ENCODE assay signal across 9 mouse cellular contexts in genomic region chr13:42792279-42792678, GRCm38 (mm10).
DNase-seq lines count a peak whose midpoint lies in the region; ATAC-seq and TF ChIP-seq lines count a peak whose summit lies in the region.
"Had no signal": no experiment of that assay in that cellular context is flagged by ENCODE, and none has a peak within 500 bp of the region (broad histone marks: within the 10 kb centered on the region; RNA-seq: fewer than 3 reads in every experiment).

No protein-coding gene starts in this region.

- no peak overlapping the region for H3K27ac ChIP-seq in forebrain, embryonic 15.5 days (replicated peaks)
- no peak overlapping the region for H3K27ac ChIP-seq in forebrain, embryonic 10.5 days
- no peak overlapping the region for H3K27ac ChIP-seq in testis, adult 2 months (ENCODE audit: control insufficient read depth, insufficient read depth, low read depth, low read length)
- no peak overlapping the region for H3K27ac ChIP-seq in stomach, embryonic 15.5 days
- H3K27ac ChIP-seq: midbrain, embryonic 12.5 days had no signal

- TF ChIP-seq CTCF in testis, adult 2 months (IDR thresholded peaks at IDR 0.05; ENCODE audit: control insufficient read depth, insufficient read depth, insufficient replicate concordance, low read depth, low read length): peak; percentile 26; the same call in 1 of the 2 replicates

- 0 out of 2 replicates have a peak, but pooled peaks have one; percentile 48 for ATAC-seq in forebrain, embryonic 15.5 days (replicated peaks)
- ATAC-seq in stomach, embryonic 15.5 days (ENCODE audit: insufficient read depth, low FRiP score, low read depth): no peak

- 19% methylated on average over 8 of the region's 8 CpGs for WGBS in forebrain, embryonic 15.5 days
- WGBS in forebrain, embryonic 10.5 days: 29% methylated on average over 8 of the region's 8 CpGs
- WGBS in stomach, embryonic 15.5 days: 19% methylated on average over 8 of the region's 8 CpGs

- no peak overlapping the region for H3K4me2 ChIP-seq in forebrain, embryonic 15.5 days (replicated peaks)
- peak overlapping the region; percentile 23 for H3K4me2 ChIP-seq in stomach, embryonic 15.5 days
- H3K4me2 ChIP-seq: midbrain, embryonic 12.5 days had no signal

- no peaks in the 10 kb centered on the region for H3K36me3 ChIP-seq in forebrain, embryonic 15.5 days
- H3K36me3 ChIP-seq in forebrain, embryonic 10.5 days (replicated peaks): no peaks in the 10 kb centered on the region
- H3K36me3 ChIP-seq in testis, adult 2 months (ENCODE audit: control insufficient read depth, insufficient read depth, low read length): no peaks in the 10 kb centered on the region
- no peaks in the 10 kb centered on the region for H3K36me3 ChIP-seq in stomach, embryonic 15.5 days
- H3K36me3 ChIP-seq: midbrain, embryonic 12.5 days had no signal

- no peak overlapping the region for H3K4me3 ChIP-seq in forebrain, embryonic 15.5 days
- no peak overlapping the region for H3K4me3 ChIP-seq in forebrain, embryonic 10.5 days
- H3K4me3 ChIP-seq in testis, adult 2 months (ENCODE audit: control insufficient read depth, low read depth, low read length): no peak overlapping the region
- no peak overlapping the region for H3K4me3 ChIP-seq in stomach, embryonic 15.5 days (replicated peaks)
- H3K4me3 ChIP-seq: midbrain, embryonic 12.5 days had no signal

- no peaks in the 10 kb centered on the region for H3K27me3 ChIP-seq in forebrain, embryonic 15.5 days
- no peaks in the 10 kb centered on the region for H3K27me3 ChIP-seq in forebrain, embryonic 10.5 days (ENCODE audit: poor library complexity, severe bottlenecking)
- H3K27me3 ChIP-seq in testis, adult 2 months (ENCODE audit: control insufficient read depth, insufficient read depth, low read length): no peaks in the 10 kb centered on the region
- no peaks in the 10 kb centered on the region for H3K27me3 ChIP-seq in stomach, embryonic 15.5 days (replicated peaks)
- H3K27me3 ChIP-seq: midbrain, embryonic 12.5 days had no signal

- no peaks in the 10 kb centered on the region for H3K4me1 ChIP-seq in forebrain, embryonic 15.5 days
- no peaks in the 10 kb centered on the region for H3K4me1 ChIP-seq in forebrain, embryonic 10.5 days
- H3K4me1 ChIP-seq in testis, adult 2 months (ENCODE audit: control insufficient read depth, insufficient read depth, low read length): no peaks in the 10 kb centered on the region
- H3K4me1 ChIP-seq in stomach, embryonic 15.5 days: no peaks in the 10 kb centered on the region

- no peak for DNase-seq in forebrain, embryonic 10.5 days (ENCODE audit: extremely low spot score, low spot score)
- DNase-seq in testis, postnatal 10 days (ENCODE audit: low spot score): no peak
- peak; percentile 34 for DNase-seq in induced T-regulatory cell, adult 2 months (ENCODE audit: low read depth)
- no peak for DNase-seq in right cerebral cortex, postnatal 36 days (ENCODE audit: low spot score in 2 of 2)
- DNase-seq in MN1 (ENCODE audit: low spot score): no peak

- no peak overlapping the region for H3K9ac ChIP-seq in forebrain, embryonic 15.5 days (replicated peaks)
- no peak overlapping the region for H3K9ac ChIP-seq in stomach, embryonic 15.5 days
- H3K9ac ChIP-seq: midbrain, embryonic 12.5 days had no signal

- H3K9me3 ChIP-seq in forebrain, embryonic 15.5 days: no peaks in the 10 kb centered on the region
- no peaks in the 10 kb centered on the region for H3K9me3 ChIP-seq in forebrain, embryonic 10.5 days
- H3K9me3 ChIP-seq in stomach, embryonic 15.5 days: no peaks in the 10 kb centered on the region
- H3K9me3 ChIP-seq: midbrain, embryonic 12.5 days had no signal

- TF ChIP-seq POLR2A in testis, adult 2 months (IDR thresholded peaks at IDR 0.05; ENCODE audit: control insufficient read depth, low read depth, low read length): no peak
